17 mouse cellular contexts compared by ENCODE assay signal in genomic region chr8:48944177-48944576, GRCm38 (mm10).
"Had no signal": no experiment of that assay in that cellular context is flagged by ENCODE, and none has a peak within 500 bp of the region (broad histone marks: within the 10 kb centered on the region; RNA-seq: fewer than 3 reads in every experiment).

No protein-coding gene starts in this region.

- H3K4me1 ChIP-seq: midbrain, embryonic 10.5 days; midbrain, embryonic 12.5 days; neural tube, embryonic 13.5 days; neural tube, embryonic 15.5 days; stomach, embryonic 15.5 days had no signal

- H3K9me3 ChIP-seq: midbrain, embryonic 10.5 days; midbrain, embryonic 12.5 days; neural tube, embryonic 13.5 days; neural tube, embryonic 15.5 days; stomach, embryonic 15.5 days had no signal

- H3K9ac ChIP-seq: lung, embryonic 14.5 days; midbrain, embryonic 12.5 days; neural tube, embryonic 13.5 days; neural tube, embryonic 15.5 days; stomach, embryonic 15.5 days had no signal

- ATAC-seq: midbrain, embryonic 16.5 days had no signal

- H3K36me3 ChIP-seq: midbrain, embryonic 10.5 days; midbrain, embryonic 12.5 days; neural tube, embryonic 13.5 days; neural tube, embryonic 15.5 days; stomach, embryonic 15.5 days had no signal

- H3K4me2 ChIP-seq: lung, embryonic 14.5 days; midbrain, embryonic 12.5 days; neural tube, embryonic 13.5 days; neural tube, embryonic 15.5 days; stomach, embryonic 15.5 days had no signal

- H3K4me3 ChIP-seq: midbrain, embryonic 10.5 days; midbrain, embryonic 12.5 days; myocyte; neural tube, embryonic 13.5 days; neural tube, embryonic 15.5 days; stomach, embryonic 15.5 days had no signal

- H3K27me3 ChIP-seq: midbrain, embryonic 12.5 days; neural tube, embryonic 13.5 days; neural tube, embryonic 15.5 days; stomach, embryonic 15.5 days had no signal

- H3K27ac ChIP-seq: midbrain, embryonic 10.5 days; midbrain, embryonic 12.5 days; neural tube, embryonic 13.5 days; neural tube, embryonic 15.5 days; stomach, embryonic 15.5 days; stomach, postnatal 0 days had no signal

- DNase-seq: lung, adult 18-20 months; lung, embryonic 14.5 days; lung, postnatal 10 days; lung, postnatal 4 days; midbrain, embryonic 14.5 days; right cerebral cortex, adult 18-20 months; thymus, adult 2 months; thymus, postnatal 25 days; thymus, postnatal 4 days had no signal
